Mouse (Mus musculus) skeletal muscle tissue, adult 2 months (tissue): ENCODE results near the gene Gsg1.
A peak's percentile ranks its signal among the peaks of the same experiment; 100 is the strongest.

Experiments
- DNase-seq: peaks from one replicate; pipeline ENCODE4 v3.0.0-alpha.2; 2012; ENCODE audit warnings: low read depth, low spot score

The Gsg1 gene

GRCm38 (mm10) chr6:135254153-135254552, at the start of gene Gsg1:
TSS of gene Gsg1 (minus strand) at chr6:135254351.
- DNase-seq, result no peak

GRCm38 (mm10) chr6:135302421-135303125, 48.4 kb upstream of the Gsg1 start:
- no peak for DNase-seq

GRCm38 (mm10) chr6:135300469-135300868, 46.3 kb upstream of the Gsg1 start:
- no peak for DNase-seq

DNA sequence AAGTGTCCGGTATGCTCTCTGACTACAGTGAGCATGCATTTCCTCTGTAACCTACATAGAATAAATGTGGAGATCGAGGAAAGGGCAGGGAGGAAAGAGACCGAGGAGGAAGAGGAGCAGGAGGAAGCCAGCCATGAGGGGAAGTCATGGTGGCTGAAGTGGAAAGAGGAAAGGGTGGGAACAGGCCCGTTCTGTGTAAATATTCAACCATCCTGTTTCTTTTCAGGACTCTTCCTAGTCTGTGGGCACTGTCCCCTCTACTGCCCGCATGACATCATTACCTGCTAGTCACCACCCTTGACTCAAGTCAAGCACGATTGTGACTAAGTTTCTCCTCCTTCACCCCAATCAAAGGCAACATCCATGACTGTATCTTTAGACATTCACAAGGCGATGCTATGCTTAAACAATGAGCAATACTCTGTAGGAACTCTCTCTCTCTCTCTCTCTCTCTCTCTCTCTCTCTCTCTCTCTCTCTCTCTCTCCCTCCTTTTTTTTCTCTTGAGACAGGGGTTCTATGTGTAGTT, 44.9 kb upstream of the Gsg1 start:
- DNase-seq, result no peak

DNA sequence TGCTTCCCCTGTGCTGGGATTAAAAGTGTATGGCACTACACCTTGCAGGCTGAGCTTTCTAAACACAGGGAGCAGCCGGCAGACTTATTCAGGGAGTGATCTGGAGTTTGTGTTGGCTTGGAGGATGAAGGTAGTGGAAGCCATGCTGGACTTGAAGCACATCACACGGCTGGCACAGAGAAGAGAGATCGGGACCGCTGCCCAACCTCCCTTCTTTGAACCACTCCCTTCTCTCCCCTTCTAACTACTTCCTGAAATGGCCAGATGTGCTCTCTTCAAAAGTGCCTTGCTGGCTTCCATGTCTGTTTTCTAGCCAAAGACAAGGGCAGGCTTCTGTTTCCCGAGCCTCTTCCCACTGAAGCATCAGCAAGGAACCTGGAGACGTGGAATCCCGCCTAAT, 43.4 kb upstream of the Gsg1 start:
- peak; percentile 50 for DNase-seq

GRCm38 (mm10) chr6:135296267-135296666, 42.1 kb upstream of the Gsg1 start:
- peak; percentile 52 for DNase-seq

DNA sequence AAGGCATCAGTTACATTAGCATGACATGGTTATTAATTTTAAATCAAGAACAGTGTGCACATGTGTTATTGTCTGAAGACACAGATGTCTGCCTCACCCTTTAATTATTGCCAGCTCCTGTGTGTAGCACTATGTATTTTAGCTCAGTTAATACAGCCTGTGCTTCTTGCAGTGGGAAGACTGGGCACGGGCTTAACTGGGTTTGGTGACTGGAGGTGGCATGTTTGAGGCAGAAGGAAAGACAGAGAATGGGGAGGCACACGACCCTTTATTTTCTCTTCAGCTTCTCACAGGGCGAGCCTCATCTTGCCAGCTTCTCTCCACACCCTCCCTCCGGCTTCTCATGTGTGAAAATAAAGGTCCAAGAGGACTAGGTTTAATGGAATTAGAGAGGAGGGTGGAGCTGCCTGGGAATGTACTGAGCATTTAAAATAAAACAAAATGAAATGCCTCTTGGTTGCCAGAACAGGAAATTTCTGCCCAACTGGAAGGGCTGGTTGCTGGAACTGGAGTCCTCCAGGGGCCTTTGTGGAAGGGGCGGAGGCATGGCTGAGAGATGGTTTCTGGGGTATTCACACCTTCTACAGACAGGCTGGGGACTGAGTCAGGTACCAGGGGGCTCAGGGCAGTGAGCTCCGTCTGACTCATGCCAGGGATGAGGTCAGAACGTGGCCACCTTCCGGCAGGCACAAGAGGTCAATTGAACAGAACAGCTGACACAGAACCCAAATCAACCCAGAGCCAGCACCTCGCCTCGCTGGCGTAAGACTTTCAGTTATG, 41.1 kb upstream of the Gsg1 start:
- peak; percentile 28 for DNase-seq

DNA sequence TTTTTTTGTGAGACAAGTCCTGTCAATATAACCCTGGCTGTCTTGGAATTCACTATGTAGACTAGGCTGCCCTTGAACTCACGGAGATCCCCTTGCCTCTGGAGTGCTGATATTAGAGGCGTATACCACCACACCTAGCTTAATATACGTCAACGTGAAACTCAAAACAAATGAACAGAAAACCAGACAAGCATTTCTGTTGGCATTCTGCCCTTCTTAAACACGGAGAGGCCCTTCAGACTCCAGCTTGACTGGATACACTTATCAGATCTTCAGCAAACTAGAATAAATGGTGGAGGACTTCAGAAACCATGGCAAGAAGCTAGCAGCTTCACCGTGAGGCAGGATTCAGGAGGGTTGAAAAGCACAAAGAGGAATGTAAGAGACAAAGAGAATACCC, 40.0 kb upstream of the Gsg1 start:
- DNase-seq, result no peak

DNA sequence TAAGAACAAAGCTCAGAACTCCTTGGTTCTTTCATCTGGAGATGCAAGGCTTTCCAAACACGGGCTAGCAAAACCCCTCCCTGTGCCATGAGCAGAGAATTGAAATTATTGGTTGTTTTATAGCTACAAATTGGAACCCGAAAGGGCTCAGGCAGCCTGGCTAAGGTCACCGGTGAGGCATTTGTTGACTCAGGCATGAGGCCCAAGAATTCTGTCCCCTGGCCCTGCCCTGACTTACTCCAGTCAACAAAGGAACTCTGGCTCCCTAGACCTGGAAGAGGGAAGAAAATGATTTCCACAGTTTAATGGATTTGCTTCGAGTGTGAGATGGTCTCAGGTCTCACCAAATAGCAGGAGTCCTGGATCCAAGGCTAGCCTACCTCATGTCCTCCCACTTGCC, 38.2 kb upstream of the Gsg1 start:
- no peak for DNase-seq

DNA sequence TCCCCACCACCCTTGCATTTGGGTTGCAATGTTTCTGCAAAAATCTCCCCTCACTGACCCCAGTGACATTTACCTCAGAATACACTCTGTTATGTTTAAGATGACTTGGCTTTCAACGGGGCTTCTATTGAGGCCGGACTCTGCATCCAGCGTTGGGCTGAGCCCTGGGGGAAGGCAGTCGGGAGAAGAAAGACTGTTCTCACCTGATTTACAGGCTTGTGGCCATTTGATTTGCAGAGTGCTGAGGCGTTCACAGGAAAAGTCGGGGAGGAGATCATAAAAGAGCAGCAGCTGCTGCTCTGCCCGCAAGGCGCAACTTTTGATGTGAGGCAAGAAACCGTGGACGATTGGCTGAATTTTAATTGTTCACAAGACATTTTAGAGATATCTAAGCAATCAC, 25.7 kb upstream of the Gsg1 start:
- no peak for DNase-seq

DNA sequence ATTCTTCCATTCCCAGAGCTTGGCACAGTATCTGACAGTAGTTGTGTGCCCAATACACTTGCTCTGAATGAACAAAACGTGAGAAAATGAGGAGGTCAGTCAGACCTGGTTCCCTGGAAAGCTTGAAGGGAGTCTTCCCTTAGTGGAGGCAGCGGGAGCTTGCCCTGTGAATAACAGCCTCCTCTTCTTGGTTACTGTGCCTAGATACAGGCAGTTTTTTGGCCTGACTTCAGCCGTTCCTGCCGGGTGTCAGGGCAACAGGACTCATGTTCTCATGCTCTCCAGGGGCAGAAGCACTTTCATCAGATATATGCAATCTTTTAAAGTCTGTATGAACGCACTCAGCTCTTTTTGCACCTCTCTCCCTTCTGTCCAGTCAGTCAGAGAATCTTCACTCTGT, 25.1 kb upstream of the Gsg1 start:
- no peak for DNase-seq

DNA sequence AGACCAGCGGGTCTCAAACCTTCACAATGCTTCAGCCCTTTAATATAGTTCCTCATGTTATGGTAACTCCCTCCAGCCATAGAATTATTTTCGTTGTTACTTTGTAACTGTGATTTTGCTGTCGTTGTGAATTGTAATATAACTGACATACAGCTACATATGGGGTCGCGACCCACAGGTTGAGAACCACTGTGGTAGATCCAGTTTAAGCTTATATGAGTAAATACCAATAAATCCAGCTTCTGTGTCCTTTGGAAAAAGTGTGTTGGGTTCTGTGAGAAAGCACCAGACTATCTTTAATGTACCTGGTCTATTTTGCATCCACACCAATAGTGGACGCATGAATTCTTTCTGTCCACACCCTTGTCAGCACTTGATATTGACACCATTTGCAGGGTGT, 24.2 kb upstream of the Gsg1 start:
- DNase-seq, result no peak

DNA sequence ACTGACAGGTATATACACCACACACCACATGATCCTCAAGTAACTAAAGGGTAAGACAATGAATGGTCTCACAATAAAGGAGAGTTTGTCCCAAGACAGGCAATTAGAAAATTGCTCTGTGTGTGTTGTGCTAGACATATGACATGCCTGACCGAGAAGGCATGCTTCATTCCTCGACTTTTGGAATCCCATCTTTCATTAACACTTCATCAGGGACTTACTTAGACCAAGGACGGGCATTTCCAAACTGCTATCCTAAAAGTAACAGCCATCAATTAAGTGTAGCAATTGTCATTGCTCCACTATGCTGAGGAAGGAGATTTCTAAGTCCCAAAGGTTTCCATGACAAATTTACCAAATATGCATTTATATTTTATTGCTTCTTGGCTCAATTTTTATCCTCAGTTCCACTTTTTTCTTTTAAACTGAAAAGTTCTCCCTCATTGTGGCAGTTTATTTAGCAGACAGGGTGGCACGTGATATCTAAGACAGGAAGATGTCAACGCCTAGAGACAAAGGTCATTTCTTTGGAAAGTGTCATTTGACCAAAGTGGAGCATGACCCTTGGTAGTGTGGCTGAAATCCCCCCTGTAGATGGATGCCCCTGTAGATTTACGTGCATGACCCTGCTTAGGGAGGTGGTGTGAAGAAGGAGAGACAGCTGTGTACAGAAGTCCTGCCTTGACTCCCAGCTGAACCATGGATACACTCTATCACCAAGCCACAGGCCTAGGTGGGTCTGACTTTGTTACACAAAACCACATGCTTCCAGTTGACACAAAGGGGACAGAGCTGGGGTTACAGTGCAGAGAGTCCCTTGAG, 22.5 kb upstream of the Gsg1 start:
- DNase-seq, result no peak

- no peak for DNase-seq
Measured at GRCm38 (mm10) chr6:135275231-135275630, 21.1 kb upstream of the Gsg1 start.

GRCm38 (mm10) chr6:135273066-135273465, 18.9 kb upstream of the Gsg1 start:
- no peak for DNase-seq

DNA sequence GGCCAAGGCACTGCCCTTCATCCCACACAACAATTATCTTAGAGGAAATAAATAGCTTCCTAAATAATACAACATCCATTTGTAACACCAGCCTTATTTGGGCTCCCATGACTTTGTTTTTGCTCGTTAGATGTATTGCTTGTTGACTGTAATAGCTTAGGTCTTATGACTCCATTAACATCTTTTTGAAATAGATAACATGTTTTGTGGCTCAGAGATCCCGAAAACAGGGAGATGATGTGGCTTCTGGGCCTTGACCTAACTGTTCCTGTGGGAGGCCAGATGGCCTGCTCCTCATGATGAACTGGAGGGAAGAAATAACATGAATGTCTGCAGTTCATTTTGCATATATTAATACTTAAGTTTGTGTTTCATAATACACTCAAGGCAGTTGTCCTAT, 17.6 kb upstream of the Gsg1 start:
- no peak for DNase-seq

DNA sequence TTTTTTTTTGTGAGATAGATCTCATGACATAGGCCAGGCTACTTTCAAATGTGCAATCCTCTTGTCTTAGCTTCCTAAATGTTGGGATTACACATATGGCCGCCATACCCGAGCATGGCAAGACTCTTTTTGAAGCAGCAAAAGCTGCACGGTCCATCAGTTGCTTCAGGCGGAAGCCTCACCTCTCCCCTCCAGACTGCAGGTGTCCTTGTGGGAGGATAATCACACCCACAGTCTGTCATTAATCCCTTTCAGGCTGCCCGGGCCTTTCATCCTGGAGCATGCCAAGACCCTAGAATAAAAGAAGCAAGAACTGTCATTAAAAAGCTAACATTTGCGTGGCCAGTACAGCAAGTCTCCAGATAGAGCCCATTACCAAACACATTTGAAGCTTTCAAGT, 15.5 kb upstream of the Gsg1 start:
- DNase-seq, result no peak

GRCm38 (mm10) chr6:135268392-135268791, 14.2 kb upstream of the Gsg1 start:
- no peak for DNase-seq

- DNase-seq, result no peak
Measured at GRCm38 (mm10) chr6:135267221-135267620, 13.1 kb upstream of the Gsg1 start.

DNA sequence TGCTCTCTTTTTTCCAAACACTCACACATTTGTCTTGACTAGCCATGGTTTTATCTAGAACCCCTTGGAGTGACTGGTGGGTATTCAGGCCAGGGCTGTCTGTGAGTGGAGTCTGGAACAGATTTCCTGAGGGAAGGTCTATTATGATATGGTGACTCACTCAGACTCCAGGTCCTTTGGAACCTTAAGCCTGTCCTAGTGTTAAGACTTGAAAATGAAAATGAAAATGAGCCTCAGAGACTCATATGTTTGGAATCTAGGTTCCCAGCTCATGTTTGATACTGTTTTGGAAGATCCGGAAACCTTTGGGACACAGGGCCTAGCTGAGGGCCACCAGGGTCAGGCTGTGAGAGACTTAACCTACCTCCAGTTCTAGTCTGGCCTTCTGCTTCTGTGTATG, 11.9 kb upstream of the Gsg1 start:
- no peak for DNase-seq

DNA sequence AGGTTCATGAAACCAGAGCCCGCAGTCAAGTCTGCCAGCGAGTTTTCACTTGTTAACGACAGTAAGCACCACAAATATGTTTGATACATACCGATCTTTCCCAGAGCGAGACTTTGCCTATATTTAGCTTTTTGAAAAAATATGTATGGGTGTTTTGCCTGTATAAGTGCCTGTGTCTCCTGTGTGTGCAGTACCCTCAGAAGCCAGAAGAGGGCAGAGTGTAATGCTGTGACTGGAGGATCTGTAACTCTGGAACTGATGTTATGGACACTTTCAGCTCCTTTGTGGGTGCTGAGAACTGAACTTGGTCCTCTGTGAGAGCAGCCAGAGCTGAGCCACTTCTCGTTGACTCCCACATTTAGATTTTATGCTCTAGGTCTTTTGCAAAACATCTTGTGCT, 10.0 kb upstream of the Gsg1 start:
- no peak for DNase-seq

GRCm38 (mm10) chr6:135262565-135262964, 8.4 kb upstream of the Gsg1 start:
- DNase-seq, result no peak
